Mouse (Mus musculus): Measurements from ENCODE around the gene Slc25a1.

Gene Slc25a1

DNA sequence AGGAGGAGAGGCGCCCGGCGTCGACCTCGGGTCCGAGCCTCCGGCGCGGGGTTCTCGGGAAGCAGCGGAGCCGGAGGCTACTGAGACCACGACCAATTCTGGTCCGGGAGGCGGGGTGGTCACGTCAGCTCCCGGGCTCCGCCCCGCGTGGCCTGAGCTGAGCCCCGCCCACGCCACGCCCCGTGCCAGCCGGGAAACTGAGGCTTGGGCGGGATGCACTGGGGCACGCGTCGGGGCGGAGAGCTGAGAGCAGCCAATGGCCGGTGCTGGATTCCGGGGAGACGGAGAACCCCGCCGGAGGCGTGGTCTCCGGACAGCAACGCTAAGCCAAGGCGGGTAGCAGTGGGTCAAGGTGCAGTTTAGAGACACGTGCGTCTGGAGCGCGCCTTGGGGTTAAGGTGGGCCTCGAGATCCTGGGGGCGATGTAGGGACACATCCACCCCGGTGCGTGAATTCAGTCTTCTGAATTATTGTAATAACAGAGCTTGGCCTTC lies at the start of gene Slc25a1:
Gene Slc25a1 (minus strand): TSS at position 133 of the 494 bp plus-strand sequence.
- WGBS: under 1% methylated on average over 44 of the region's 47 CpGs

DNA sequence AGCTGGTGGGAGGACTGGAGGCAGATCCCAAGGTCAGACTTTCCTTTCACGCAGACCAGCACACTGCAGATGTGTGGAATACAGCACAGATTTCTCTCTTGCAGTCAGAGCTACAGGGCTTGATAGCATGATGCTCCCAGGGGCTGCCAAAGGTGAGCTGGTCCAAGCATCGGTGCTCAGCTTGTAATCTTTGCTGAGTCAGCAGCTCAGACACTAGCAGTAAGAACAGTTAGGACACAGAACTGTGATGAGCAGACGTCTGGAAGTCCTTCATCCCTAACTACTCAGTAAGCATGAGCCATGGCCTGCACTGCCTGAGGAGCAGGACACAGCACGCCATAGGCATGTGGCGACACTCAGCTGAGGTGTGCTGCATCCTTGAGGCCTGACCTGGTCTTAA lies 43.8 kb upstream of the Slc25a1 start:
- 82% methylated on average over 5 of the region's 5 CpGs for WGBS

DNA sequence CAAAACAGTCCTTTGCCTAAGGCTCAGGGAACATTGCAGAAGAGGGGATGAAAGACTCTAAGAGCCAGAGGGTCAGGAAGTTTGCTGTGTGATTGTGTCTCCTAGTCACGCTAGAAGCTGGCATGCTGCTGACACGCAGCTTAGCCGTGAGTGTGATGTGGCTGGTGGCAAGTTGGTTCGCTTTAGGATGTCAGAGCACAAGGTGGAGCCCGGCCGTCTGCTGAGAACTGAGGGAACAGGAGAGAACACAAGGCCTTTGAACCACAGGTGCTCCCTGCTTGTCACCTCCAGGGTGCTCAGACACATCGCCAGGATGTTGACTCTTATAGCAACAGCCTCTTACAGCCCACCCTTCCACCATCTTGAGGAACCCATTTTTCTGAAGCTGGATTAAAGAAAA lies 34.1 kb upstream of the Slc25a1 start:
- WGBS: 90% methylated on average over 7 of the region's 7 CpGs

DNA sequence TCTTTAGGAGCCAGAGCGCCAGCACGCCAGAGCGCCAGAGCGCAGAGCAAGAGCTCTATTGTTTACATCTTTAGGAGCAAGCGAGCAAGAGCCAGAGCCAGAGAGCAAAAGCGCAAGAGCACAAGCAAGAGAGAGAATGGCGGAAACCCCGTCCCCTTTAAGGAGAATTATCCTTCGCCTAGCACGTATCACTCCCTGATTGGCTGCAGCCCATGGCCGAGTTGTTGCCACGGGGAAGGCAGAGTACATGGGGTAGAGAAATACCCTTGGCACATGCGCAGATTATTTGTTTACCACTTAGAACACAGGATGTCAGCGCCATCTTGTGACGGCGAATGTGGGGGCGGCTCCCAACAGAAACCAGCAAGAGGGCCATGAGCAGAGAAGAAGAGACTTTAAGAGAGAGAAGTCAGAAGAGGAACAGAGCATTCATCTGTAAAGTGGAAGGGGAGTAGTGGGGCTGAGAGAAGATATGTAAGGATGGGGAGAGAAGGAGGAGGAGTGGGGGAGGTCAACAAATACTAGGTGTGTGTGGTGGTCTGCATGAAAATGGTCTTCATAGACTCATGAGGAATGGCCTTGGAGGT lies 28.1 kb upstream of the Slc25a1 start:
- WGBS: 96% methylated on average over 17 of the region's 17 CpGs

DNA sequence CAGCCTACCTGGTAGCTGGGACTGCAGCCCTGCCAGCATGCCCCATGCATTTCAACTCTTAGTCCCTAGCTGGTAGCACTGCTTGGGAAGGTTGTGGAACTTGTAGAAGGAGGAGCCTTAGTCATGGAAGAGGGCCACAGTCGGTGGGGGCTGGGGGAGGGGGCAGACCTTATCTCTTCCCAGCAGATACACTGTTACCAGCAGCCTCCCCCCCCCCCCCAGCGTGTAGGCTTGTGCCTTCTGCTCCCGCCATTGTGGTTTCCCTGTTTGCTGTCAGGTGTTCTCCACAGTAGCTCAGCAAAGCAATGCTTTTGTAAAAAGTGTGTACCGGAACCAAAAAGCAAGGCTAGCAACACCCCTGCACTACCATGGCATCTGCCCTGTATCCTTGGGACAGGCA lies 23.6 kb upstream of the Slc25a1 start:
- WGBS: 90% methylated on average over 3 of the region's 4 CpGs

DNA sequence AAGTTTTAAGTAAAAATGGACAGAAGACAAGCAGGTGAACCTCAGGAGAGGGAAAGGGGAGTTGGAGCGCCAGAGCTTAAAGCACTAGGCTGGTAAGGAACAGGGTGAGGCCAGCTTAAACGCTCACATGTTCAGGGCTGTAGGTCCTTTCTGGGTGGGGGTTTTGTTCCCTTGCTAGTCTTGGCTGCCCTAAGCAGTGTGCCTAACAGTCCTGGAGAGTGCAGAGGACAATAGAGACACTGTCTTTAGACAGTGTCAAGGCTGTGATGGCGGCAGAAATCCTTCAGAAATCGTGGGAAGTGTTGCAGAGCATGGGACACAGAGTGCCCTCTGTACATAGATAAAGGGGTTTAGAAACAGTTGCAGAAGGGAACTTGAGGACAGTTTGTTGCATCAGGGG lies 22.0 kb upstream of the Slc25a1 start:
- WGBS: 54% methylated on average over 4 of the region's 4 CpGs

DNA sequence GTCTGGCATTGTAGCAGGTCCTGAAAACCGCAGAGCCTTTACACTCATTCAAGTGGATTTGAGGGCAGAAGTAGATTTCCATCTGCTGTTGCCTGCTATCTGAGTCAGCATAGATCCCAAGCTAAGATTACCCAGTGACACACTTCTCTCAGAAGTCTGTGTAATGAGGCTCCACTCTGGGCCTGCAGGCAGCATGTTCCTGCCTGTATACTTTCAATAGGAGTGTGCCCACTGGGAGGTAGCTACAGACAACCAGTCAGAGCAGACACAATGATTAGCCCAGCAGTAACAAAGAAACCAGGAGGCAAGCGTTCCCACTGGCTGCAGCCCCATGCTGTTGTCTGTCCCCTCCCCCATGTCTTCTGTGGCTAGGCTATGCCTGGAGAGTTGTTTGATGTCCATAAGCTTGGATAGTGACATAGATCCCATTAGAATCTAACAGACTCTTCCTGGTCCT lies 21.4 kb upstream of the Slc25a1 start:
- 35% methylated on average over 2 of the region's 2 CpGs for WGBS

DNA sequence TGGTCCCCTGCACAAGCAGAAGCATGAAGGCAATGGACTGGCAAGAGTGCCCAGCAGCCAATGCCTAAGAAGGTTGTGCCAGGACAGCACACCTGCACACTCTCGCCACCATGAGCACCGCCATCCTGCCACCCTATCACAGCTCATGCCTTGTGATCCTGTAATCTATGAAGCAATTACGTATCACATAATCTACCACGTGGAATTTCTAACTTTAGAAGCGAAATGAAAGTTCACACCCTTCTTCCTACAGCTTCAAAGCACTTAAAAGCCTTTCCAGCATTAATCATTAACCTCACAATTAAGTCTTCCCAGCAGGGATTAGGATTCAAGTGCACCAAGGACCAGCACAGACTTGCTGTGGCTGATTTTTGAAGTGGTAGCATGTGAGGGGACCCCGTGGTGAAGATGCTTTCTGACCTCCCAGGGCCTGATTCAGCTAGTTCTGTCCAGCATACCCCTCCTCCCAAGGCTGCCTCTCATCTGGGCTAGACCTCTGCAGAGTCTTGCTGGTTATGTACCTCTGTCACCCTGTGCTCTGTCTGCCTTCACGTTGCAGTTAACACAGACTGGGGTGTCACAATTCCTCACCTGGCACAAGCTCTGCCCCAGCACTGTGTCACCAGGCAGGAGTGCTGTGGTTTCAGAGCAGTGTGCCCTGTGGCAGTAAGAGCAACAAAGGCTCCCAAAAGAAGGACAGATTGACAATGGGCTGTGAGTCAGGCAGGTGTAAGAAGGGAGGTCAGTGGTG lies 17.2 kb upstream of the Slc25a1 start:
- 60% methylated on average over 7 of the region's 7 CpGs for WGBS

DNA sequence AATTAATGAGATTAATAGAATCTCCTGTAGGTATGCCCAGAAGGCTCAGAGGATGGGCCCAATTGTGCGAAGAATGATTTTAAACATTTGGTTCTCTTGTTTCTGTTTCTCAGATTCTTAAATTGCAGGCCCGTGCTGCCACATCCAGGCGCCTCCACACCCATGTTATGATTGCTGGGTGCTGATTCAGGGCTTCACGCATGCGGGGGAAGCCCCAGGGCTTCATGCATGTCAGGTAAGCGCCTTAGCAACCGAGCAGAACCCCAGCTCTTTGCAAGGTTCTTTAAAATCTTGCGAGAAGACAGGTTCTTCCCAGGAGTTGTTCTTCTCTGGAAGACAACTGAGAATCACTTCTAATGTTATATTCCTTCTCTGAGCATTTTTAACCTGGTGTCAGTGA lies 15.4 kb upstream of the Slc25a1 start:
- 63% methylated on average over 8 of the region's 8 CpGs for WGBS

DNA sequence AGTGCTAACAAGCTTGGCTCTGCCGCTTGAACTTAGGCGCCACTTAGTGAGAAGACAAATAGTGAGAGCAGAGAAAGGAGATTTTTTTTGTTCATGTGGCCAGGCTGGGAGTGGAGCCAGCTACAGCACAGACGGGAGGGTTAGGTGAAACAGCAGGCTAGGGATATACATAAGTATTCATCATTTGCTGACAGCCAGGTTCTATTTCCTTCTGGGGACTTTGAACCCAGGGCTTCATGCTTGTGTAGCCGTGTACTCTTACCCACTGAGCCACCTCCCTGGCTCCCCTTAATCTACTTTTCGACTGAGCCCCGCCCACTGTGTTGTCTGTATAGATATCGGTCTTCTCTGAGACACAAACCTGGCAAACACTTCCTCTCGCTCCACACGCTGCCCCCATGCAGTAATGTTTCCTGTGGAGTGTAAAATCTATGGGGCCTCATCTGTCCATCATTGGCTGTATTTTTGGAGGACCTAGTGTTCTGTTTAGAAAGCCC lies 11.3 kb upstream of the Slc25a1 start:
- WGBS: 35% methylated on average over 9 of the region's 9 CpGs

DNA sequence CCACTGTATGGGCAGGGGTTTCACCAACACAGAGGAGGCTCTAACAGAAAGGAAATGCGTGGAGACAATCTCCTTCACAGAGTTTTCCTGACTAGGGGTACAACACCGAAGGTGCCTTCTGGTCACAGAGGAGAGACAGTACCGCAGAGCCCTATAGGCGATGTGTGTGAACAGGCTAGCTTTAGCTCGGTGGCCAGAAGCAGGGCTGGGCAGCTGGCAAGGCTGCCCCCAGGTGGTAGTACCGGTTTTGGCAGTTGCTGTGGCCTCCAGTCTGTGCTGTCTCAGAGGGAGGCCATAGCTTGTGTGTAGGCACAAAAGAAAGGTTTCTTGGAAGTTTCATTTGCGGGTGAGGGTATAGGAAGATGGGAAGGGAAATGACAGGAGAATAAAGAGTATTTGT lies 10.8 kb upstream of the Slc25a1 start:
- 23% methylated on average over 7 of the region's 7 CpGs for whole genome bisulfite sequencing

DNA sequence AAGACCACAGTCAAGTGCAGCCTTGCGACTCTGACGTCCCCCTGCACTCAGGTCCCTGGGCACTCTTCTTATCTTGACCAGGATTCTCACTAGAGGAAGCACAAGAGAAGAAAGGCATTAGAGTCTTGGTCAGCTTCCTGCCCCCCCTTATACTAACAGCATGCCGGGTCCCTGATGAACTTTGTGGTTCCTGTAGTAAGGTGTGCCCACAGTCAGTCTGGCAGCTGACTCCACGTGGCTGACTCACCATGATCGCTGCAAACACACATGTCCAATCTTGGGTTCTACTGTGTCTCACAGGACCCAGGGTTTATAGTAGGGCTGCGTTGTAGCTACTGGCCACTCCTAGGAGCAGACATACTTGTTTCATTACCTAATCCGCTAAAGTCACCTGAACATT lies 10.2 kb upstream of the Slc25a1 start:
- WGBS: 80% methylated on average over 7 of the region's 7 CpGs

DNA sequence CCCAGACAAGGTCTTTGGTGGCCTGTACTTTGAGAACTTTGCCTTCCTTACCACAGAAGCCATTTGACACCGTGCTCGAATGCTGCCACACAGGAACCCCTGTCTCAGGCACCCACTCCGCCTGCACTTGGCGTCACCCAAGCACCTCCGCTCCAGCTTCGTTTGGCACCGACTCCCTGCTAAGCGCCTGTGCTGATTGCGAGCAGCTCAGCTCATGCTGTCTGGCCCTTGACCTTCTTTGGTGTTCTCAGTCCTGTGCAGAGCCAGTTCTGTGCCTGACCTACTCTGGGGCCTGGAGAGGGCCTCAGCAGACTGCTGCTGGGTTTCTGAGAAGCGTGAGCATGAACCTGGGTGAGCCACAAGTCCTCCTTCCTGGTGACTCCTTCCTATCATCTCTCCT lies 8.8 kb upstream of the Slc25a1 start:
- 81% methylated on average over 10 of the region's 10 CpGs for WGBS

DNA sequence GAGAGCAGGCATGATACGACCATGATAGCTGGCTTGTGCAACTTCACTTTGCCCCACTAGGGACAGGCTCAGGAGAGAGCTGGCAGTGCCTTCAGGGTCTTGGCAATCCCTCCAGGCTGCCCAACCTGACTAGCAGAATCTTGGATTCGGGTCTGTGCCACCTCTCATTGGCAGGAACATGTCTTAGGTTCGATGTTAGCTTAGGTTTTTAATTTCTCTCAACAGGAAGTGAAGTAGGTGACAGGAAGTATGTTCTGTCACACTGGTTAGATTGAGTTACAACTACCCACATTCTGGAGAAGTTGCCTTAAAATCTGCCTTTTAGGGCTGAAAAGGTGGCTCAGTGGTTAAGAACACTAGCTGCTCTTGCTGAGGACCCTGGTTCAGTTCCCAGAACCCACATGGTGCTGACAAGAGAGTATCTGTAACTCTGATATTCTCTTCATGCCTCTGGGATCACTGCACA lies 6.5 kb upstream of the Slc25a1 start:
- 64% methylated on average over 3 of the region's 3 CpGs for WGBS

DNA sequence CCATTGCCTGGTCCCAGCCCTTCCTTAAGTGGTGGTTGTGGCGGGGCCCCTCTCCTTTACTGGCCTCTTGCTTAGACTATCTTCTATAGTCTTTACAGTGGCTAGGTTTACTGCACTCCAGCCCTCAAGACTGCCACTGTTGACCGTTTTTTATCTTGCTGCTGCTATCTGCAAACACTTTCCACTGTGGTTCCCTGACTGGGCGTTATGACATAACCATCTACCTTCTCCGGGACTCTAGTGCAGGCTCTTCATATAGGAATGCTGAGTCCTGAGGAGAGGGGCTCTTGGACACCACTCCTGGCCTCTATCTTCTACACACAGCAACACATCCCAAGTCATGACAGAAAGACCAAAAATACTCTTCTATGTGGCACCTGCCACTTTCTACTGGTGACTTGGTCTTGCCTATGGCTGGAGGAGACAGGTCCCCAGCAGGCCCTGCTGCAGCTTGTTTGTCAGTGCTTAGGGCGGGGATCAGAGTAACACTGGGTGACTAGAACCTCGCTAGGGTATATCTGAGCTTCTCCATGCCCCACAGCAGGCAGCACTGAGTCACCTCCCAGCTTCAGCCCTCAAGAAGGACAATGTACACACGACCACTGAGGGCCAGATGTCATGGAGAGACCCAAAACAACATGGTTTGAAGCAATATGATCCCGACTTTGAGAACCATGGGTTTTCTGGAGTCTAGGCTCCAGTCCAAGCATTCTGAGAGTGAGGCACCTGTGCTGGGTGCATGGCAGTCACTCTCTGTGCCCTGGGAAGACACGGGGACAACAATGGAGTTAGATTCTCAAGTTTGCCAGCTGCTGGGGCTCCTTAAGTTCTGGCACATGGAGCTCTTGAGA lies 5.8 kb upstream of the Slc25a1 start:
- WGBS: 80% methylated on average over 9 of the region's 9 CpGs

DNA sequence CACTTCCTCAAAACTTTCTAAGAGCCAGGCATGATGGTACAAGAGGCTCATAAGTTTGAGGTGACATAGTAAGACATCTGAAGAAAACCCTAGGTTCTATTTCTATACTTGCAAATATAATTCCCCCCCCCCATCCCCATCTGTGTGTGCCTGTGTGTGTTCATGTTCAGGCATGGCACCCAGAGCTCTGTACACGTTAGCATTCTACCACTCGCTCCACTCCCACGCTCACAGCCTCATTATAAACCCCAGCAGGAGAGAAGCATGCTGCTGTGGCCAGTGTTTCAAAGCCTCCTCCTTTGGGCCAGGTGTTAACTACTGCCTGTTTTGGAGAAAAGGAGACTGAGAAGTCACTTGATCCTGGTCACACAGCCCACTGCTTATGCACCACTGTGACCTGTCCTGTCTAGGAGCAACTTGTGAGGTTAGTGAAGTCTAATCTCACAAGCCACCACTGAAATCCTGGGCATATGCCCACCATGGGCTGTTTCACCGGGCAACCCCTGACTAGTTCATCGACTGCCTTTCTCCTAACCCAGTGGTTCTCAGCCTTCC lies 4.0 kb upstream of the Slc25a1 start:
- WGBS: 55% methylated on average over 5 of the region's 5 CpGs

DNA sequence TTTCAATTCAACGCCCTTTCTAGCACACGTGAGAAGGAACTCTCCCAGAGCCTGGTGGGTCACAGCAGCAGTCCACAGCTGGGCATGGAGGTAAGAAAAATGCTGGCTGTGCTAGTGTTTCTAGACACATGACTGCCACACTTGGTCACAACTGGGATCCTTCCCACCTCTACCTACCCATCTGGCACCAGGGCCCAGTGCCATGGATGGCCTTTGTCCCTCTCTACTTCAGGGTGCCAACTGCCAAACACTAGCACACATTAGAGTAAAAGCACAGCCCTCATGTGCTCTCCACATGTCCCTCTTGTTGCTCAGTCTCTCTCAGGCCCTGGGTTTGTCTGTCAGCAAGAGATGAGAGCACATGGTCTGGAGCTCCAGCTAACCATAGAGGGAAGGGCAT lies 1.6 kb upstream of the Slc25a1 start:
- WGBS: 73% methylated on average over 2 of the region's 2 CpGs

DNA sequence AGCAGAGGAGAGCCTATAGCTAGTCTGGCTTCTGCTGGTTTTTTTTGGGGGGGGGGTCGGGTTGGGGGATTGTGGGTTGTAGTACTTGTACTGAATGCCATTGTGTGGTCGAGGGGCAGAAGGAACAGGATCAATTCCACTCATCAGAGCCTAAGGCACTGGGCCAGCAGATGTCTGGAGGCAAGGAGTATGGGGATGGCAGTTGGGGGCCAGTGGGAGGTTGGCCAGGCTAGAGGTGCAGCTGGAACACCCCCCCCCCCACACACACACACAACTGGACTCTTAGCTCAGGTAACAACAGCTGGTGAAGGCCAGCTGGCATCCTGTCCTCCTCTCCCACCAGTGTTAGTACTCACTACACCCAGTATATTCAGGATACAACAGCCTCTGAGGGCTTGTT lies 1.2 kb upstream of the Slc25a1 start:
- WGBS: 16% methylated on average over 2 of the region's 2 CpGs

DNA sequence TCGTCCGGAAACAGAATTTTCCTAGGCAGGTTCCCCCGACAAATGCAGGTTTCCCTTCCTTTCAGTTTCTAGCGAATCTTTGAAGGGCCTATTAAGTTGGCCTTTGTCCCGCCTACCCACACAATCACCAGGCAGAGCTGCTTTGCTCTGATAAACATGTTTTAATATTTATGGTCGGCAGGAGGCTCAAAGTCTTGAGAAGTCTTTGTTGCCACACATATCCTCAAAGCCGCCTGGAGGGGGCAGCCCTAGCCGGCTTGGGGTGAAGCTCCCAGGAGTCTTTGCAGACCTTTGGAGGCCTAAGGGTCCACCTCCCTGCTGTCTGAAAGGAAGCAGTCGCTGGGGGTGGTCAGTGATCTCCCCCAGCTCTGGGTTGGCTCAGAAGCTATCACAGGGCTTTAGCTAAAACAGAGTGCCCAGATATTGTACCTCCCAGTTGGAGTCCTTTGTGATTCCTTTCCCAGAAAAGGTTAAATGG lies 647 bp upstream of the Slc25a1 start:
- 2% methylated on average over 9 of the region's 9 CpGs for WGBS

DNA sequence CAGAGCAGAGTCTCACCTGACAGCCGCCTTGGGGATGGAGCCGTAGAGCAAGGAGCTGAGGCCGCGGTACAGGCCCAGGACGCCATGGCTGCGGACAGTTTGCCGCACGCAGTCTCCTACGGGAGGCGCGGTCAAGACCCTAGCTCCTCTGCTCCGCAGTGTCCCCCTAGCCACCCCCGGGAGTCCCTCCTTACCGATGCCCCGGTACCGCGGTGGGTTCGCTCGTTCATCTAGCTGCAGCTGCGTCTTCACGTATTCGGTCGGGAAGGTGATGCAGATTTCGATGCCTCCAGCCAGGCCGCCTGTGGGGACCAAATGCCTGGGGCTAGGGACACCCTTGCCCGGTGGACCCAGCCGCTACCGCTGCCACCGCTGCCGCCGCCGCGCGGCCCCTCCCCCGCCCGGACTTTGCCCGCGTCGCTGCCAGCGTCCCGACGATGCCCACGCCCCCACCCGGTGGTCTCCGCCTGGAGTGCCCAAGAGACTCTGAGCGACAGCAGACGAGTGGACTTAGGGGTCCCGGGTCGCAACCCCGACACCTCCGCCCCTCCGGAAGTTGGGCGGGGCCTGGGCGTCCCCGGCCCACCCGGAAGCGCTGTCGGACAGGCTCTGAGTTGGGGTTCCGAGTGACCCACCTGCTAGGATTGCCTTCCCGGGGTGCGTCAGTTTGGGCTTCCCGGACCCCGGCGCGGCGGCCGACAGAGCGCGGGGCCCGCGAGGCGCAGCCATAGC lies 502 bp downstream of the Slc25a1 start:
- WGBS: under 1% methylated on average over 72 of the region's 72 CpGs

DNA sequence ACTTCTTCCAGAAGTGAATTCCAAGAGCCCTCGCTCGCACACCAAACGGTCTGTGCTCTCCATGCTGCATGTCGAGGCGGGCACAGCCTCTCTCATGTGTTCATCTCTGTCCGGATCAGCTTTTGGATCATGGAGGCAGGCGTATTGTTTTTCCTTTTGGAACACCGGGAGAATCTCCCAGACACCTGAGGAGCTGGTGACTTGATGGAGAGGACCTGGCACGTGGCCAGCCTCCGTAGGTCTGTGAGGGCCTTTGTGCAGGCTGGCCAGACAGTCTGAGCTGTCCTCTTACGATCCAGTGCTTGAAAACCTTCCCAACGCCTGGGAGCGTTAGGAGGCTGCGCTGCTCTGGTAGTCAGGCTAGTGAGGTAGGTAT lies 5.9 kb downstream of the Slc25a1 start:
- under 1% methylated on average over 14 of the region's 14 CpGs for WGBS

All from cerebral cortex, adult 2 months (tissue).